Mouse (Mus musculus) subcutaneous adipose tissue, adult 2 months (tissue): ENCODE results near the gene Fxyd5. TPM values are rescaled to one million over a fixed set of nuclear protein-coding genes. Genes with fewer than 3 reads are reported as not detected.

Source experiments
- polyA plus RNA-seq: library from polyadenylated mRNA; depleted of rRNA; stranded (reverse); fragments of >200 nt; gene quantifications from 2 replicates; pipeline ENCODE4 v1.2.3, GENCODE M21; 2012; ENCODE audit warnings: low replicate concordance; rRNA removed

The Fxyd5 gene
- 111 and 190 TPM in 2 replicates for polyA plus RNA-seq

GRCm38 (mm10) chr7:31042431-31042910, at the start of gene Fxyd5:
Gene Fxyd5 (minus strand): TSS chr7:31042481.

GRCm38 (mm10) chr7:31076492-31076891, 34.2 kb upstream of the Fxyd5 start, which contains the start of gene Fxyd3:
Gene Fxyd3 (minus strand): TSS chr7:31076704.

GRCm38 (mm10) chr7:31059108-31059507, 16.8 kb upstream of the Fxyd5 start, which contains the start of gene Lgi4:
Gene Lgi4 (plus strand): TSS chr7:31059342.

GRCm38 (mm10) chr7:31057071-31057470, 14.8 kb upstream of the Fxyd5 start, which contains the start of gene Fxyd1:
Gene Fxyd1 (minus strand): TSS chr7:31057199.

GRCm38 (mm10) chr7:31051321-31052021, 9.2 kb upstream of the Fxyd5 start, which contains the start of gene Fxyd7:
Gene Fxyd7 (minus strand): TSS chr7:31051467.

Other genes with a start within 250 kb of the Fxyd5 start
- 27.4 and 105 TPM in 2 replicates for gene Ffar2, start 218.7 kb downstream of the Fxyd5 start, polyA plus RNA-seq
- not detected in 2 replicates for gene Ffar3, start 186.3 kb downstream of the Fxyd5 start, polyA plus RNA-seq
- 0.03 and 0.05 TPM in 2 replicates for gene Ffar1, start 180.9 kb downstream of the Fxyd5 start, polyA plus RNA-seq
- 1.3 and 4.4 TPM in 2 replicates for gene Cd22, start 162.1 kb downstream of the Fxyd5 start, polyA plus RNA-seq
- 0.72 and 1.3 TPM in 2 replicates for gene Mag, start 127.6 kb downstream of the Fxyd5 start, polyA plus RNA-seq
- 0.77 and 1.3 TPM in 2 replicates for gene Hamp2, start 117.8 kb downstream of the Fxyd5 start, polyA plus RNA-seq
- gene Hamp, start 98.4 kb downstream of the Fxyd5 start, polyA plus RNA-seq: 0.64 and 3.8 TPM in 2 replicates
- gene Usf2, start 85.7 kb downstream of the Fxyd5 start, polyA plus RNA-seq: 99.1 and 134 TPM in 2 replicates
- gene Lsr, start 69.0 kb downstream of the Fxyd5 start, polyA plus RNA-seq: 5.2 and 72.6 TPM in 2 replicates
- gene Fam187b, start 68.7 kb downstream of the Fxyd5 start, polyA plus RNA-seq: 0.40 and 1.7 TPM in 2 replicates
- 5.3 and 9.8 TPM in 2 replicates for gene Fxyd7, start 9.0 kb upstream of the Fxyd5 start, polyA plus RNA-seq
- 596 and 782 TPM in 2 replicates for gene Fxyd1, start 14.7 kb upstream of the Fxyd5 start, polyA plus RNA-seq
- 10.8 and 12.4 TPM in 2 replicates for gene Lgi4, start 16.9 kb upstream of the Fxyd5 start, polyA plus RNA-seq
- 1.0 and 82.9 TPM in 2 replicates for gene Fxyd3, start 34.2 kb upstream of the Fxyd5 start, polyA plus RNA-seq
- gene Hpn, start 72.8 kb upstream of the Fxyd5 start, polyA plus RNA-seq: 3.1 and 15.4 TPM in 2 replicates
- gene Scn1b, start 84.5 kb upstream of the Fxyd5 start, polyA plus RNA-seq: 58.1 and 69.7 TPM in 2 replicates
- gene Gramd1a, start 113.4 kb upstream of the Fxyd5 start, polyA plus RNA-seq: 113 and 153 TPM in 2 replicates
- not detected in 2 replicates for gene Scgb2b2, start 248.0 kb upstream of the Fxyd5 start, polyA plus RNA-seq
- gene Scgb1b2, start 249.3 kb upstream of the Fxyd5 start, polyA plus RNA-seq: not detected in 2 replicates